Mouse (Mus musculus): ENCODE data around the gene Map3k13.
A peak's percentile ranks its signal among the peaks of the same experiment; 100 is the strongest.
"Not testable (repeated sequence)": the region's sequence is repeated elsewhere in the genome, so short reads cannot be mapped to it uniquely, and the experiment has no call there.

Map3k13 gene

GRCm38 (mm10) chr16:21908906-21909305 lies 114.8 kb downstream of the Map3k13 start:
- DNase-seq (ENCODE audit: low spot score), result not testable (repeated sequence)

GRCm38 (mm10) chr16:21913347-21913746 lies 119.2 kb downstream of the Map3k13 start:
- no peak for DNase-seq (ENCODE audit: low spot score)

DNA sequence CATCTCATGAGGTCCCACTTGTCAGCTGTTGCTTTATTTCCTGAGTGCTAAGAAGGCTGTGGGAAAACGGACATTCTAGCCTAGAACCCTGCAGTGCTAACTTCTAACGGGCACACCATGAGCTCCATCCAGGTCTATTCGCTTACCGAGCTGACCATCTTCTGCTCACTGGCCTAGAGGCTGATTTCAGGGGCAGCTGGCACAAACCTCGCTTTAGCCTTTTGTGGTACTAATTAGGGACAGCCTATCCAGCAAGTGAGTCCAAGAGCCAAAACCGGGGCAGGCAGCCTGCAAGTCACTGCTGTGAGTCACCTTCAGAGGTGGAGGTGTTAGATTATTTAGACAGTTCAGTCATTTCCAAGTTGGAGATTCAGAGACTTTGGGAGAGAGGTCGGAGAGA lies 122.5 kb downstream of the Map3k13 start:
- no peak for DNase-seq (ENCODE audit: low spot score)

- DNase-seq (ENCODE audit: low spot score), result no peak
Observed at GRCm38 (mm10) chr16:21928471-21928870, 134.3 kb downstream of the Map3k13 start.

DNA sequence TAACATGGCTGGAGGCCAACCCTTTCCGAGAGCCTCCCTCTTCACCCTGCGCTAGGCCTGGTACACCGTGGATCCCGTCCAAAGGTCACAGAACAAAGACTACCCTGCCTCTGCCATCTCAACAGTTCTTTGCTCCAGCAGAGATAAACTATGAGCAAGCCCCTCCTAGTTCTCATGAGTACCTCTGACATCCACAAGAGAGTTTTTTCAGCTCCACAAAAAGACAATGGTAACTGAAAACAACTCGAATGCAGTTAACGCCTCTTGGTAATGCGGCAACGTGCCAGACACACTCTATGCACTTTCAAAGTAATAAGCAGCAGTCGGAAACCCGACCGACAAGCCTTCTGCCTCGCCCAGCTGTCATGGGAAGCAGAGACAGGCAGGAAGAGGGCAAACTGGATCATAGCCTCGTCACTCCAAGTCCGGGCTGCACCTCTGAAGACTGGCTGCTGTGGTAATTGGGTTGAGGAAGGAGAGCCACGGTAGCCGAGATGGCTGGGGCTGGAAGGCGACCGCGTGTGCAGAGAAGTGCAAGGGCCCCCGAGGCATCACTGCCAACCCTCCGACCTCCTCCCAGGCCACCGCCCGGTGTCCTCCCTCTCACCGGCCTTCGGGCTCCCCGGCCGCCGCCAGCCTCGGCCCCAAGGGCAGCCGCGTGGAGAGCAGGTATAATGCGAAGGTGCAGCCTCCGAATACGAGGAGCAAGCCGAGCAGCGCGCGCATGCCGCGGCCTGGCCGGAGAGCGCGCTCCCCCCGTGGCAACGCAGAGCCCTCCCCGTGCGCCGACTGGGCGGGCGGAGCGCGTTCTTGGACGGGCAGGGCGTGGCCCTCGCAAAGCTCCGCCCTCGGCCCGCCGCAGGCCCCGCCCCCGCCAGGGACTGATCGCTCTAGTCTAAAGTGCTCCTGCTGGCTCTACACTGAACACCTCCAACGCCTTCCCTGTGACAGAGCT lies 152.9 kb downstream of the Map3k13 start, which contains the start of gene Tmem41a:
Tmem41a (minus strand) TSS at position 792 of the 955 bp plus-strand sequence.
- DNase-seq (ENCODE audit: low spot score), result peak; percentile 92

- DNase-seq (ENCODE audit: low spot score), result no peak
Observed at GRCm38 (mm10) chr16:21955591-21955990, 161.4 kb downstream of the Map3k13 start.

GRCm38 (mm10) chr16:21965576-21965975 lies 171.4 kb downstream of the Map3k13 start:
- DNase-seq (ENCODE audit: low spot score), result no peak

- DNase-seq (ENCODE audit: low spot score), result no peak
Observed at GRCm38 (mm10) chr16:21969874-21970273, 175.7 kb downstream of the Map3k13 start.

DNA sequence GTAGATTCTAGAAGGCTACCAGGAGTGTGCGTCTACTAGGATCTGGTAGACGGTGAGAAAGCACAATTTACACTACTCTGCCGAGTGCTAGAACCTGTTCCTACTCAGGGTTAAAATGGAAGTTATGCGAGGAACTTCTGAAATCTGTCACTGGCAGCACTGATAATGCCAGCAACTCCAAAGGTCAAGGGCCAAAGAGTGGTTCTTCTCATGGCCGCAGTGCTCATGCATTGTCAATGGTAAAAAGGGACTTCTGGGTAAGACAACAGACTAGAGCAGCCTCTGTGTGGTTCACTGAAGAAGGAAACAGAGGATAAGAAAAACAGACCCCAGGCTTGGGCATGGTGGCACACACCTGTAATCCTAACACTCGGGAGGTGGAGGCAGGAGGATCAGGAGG lies 176.4 kb downstream of the Map3k13 start:
- DNase-seq (ENCODE audit: low spot score), result no peak

GRCm38 (mm10) chr16:21971446-21971845 lies 177.3 kb downstream of the Map3k13 start:
- no peak for DNase-seq (ENCODE audit: low spot score)

DNA sequence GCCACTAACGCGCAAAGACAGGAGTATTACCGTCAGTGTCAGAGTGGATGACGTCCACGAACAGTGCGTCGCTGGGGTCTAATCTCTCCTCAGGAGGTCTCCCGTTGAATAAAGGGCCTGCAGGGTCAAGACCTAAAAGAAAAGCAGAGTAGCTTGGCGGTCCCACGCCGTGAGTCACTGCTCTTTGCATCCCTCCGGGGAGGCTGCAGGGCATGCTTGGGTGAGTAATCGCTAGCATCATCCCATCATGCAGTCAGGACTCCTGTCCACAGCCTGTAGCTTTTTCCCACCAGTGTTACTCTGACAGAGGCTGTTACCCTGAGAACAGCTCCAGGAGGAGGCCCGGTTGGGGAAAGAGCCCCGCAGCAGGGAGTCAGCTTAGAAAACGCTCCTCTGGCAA lies 182.1 kb downstream of the Map3k13 start:
- DNase-seq (ENCODE audit: low spot score), result no peak

GRCm38 (mm10) chr16:21977347-21977746 lies 183.2 kb downstream of the Map3k13 start:
- no peak for DNase-seq (ENCODE audit: low spot score)

Measured in testis, postnatal 10 days (tissue).